Mouse (Mus musculus): Measurements from ENCODE around the gene Agtpbp1.

Agtpbp1 gene

GRCm38 (mm10) chr13:59431124-59431864 is 153.7 kb downstream of the Agtpbp1 start:
- in situ Hi-C loops (cut with MboI, MseI): no loop called here

DNA sequence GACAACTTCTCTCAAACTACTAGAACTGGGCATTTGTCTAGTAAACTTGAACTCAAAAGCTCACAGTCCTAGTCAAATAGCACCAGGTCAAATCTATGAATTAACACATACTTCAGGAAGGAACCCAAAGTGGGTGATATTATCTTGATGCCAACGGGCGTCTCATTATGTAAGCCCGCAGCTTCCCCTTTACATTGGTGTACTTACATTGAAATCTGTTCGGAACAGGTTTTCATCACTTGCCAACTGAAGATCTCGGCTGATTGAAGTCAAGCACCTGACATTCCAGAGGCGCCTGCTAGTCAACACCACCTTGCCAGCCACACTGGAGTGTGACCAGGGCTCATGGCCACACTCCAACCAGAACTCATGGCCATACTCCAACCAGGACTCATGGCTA is 155.7 kb downstream of the Agtpbp1 start:
- in situ Hi-C loops (cut with MboI, MseI): loop anchor here (10.0 kb wide), 1 partner anchor 305 kb away; the partner anchor contains the start of gene Spata31d1d

DNA sequence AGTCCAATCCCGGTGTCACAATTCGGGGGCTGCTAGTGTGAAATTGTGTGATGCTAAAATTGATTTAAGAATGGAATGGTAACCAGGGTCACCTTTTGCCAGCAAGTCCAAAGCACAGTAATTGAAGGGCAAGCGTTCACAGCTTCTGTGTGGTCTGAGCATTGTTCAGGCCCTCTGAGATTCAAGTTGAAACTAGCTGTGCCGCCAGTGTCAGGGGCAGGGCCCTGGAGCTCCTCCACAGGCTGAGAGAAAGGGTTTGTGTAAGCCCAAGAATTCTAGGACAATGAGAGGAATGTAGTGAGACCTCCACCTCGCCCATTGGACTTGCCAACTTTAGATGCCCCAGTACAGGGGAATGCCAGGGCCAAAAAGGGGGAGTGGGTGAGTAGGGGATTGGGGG is 161.2 kb downstream of the Agtpbp1 start:
- in situ Hi-C loops (cut with MboI, MseI): loop anchor here (10.0 kb wide), 1 partner anchor 311 kb away; the partner anchor contains the start of gene Spata31d1d

- in situ Hi-C loops (cut with MboI, MseI): no loop called here
Observed at GRCm38 (mm10) chr13:59416530-59417230, 168.3 kb downstream of the Agtpbp1 start.

GRCm38 (mm10) chr13:59413885-59414284 is 171.1 kb downstream of the Agtpbp1 start:
- in situ Hi-C loops (cut with MboI, MseI): no loop called here

DNA sequence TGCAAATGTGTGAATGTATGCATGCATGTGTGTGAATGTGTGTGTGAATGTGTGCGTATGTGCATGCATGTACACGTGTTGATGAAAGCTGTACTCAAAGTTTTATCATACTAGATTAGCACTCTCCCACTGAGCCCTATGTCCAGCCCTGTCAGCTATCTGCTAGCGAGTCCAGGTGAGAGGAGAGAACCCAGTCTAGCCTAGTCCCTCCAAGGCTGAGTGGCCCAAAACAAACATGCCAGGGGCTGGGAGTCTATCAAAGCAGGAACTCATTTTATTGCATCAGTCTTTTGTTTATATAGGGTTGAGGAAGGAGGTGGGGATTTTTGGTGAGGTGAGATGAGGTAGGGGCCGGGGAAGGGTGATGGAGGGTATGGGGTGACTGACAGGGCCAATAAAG is 172.4 kb downstream of the Agtpbp1 start:
- in situ Hi-C loops (cut with MboI, MseI): no loop called here

GRCm38 (mm10) chr13:59407182-59407581 is 177.8 kb downstream of the Agtpbp1 start:
- in situ Hi-C loops (cut with MboI, MseI): no loop called here

DNA sequence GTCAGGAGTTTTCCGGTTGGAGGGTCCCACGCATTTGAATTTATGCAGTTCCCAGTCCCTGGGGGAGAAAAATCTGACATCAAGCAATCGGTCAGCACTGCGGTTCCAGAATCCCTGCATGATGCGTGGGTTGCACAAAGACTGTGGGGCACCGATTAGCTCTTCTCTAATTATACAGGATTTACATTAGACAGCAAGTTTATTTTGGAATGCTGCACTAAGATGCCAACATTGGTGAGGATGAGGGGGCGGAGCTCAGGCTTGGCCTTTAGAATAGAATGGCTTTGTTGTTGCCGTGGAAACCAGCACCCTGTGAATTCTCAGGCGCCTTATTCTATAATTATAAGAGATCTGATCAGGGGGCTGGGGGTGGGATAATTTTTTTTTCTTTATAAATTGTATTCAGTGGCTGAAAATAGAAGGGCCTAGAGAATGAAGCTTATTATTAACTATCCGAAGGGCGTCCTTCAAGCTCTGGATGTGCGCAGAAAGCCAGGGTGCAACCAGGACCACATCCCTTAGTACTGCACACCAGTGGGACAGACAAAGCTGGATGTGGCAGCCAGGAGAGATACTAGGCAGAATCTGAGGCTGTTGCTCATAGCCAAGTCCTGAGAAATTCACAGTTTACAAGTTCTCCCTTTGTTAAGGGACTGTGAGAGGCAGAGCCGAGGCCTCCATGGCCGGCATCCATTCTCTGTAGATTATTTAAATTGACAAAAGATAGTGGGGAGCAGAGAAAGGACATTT is 182.8 kb downstream of the Agtpbp1 start:
- in situ Hi-C loops (cut with MboI, MseI): no loop called here

GRCm38 (mm10) chr13:59397571-59397970 is 187.5 kb downstream of the Agtpbp1 start:
- in situ Hi-C loops (cut with MboI, MseI): no loop called here

Measured in T-helper 2 cell (primary cell).